Mouse (Mus musculus): ENCODE results near the gene Ilf3.

- TF ChIP-seq CTCF (IDR thresholded peaks at IDR 0.05; ENCODE audit: low read depth, low read length) (no peak), POLR2A (IDR thresholded peaks at IDR 0.05; ENCODE audit: extremely low read depth, insufficient read depth, low read length) (no peak)
Observed at GRCm38 (mm10) chr9:21392646-21393175, 25.0 kb downstream of the Ilf3 start.
